Mouse (Mus musculus): ENCODE results near the gene Prph2.

DNA sequence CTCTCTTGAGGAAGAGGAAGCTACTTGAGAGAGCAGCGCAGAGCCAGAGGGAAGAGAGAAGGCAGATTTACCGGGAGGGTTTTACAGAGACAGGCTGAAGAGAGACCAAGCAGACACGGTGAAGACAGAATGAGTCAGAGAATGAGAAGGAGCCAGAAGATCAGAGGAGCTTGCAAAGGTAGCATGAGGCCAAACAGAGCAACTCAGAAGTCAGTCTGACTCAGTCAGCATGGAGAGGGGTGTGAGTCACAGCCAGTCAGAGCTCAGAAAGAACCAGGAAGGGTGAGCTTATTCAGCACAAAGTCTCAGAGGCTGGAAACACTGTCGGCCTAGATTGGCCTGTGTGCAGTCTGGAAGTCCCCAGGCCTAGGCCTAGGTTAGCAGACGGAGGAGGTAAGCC lies 22.7 kb downstream of the Prph2 start:
- TF ChIP-seq CTCF (IDR thresholded peaks at IDR 0.05; ENCODE audit: control insufficient read depth, insufficient read depth, low read length): no peak
- no peak for TF ChIP-seq POLR2A (IDR thresholded peaks at IDR 0.05; ENCODE audit: borderline replicate concordance, control insufficient read depth, low read depth, low read length)

Data from bone marrow, adult 2 months (tissue).